Comparison of ENCODE assay signal across 8 mouse cellular contexts in genomic region chr2:144724679-144725078, GRCm38 (mm10).
DNase-seq lines count a peak whose midpoint lies in the region; ATAC-seq lines count a peak whose summit lies in the region.

No protein-coding gene starts in this region.

- no peaks in the 10 kb centered on the region for H3K36me3 ChIP-seq in kidney, embryonic 14.5 days (ENCODE audit: control insufficient read depth, insufficient read depth, low read length)
- no peaks in the 10 kb centered on the region for H3K36me3 ChIP-seq in liver, embryonic 16.5 days (ENCODE audit: control insufficient read depth, insufficient read depth)

- no peaks in the 10 kb centered on the region for H3K4me1 ChIP-seq in kidney, embryonic 14.5 days (ENCODE audit: control insufficient read depth, insufficient read depth, low read length)
- no peaks in the 10 kb centered on the region for H3K4me1 ChIP-seq in liver, embryonic 16.5 days (ENCODE audit: control insufficient read depth, low read depth, low read length)

- peak; percentile 88; the same call in 1 of the 2 replicates for ATAC-seq in kidney, embryonic 14.5 days (ENCODE audit: low FRiP score, low TSS enrichment)
- ATAC-seq in liver, embryonic 16.5 days (ENCODE audit: low read depth) = peak; percentile 39; the same call in 1 of the 2 replicates

- no peak for DNase-seq in kidney, adult 18-20 months
- peak; percentile 74 for DNase-seq in ES-CJ7 (ENCODE audit: low read depth, low spot score)
- DNase-seq in R1 (ENCODE audit: low read depth, low spot score) = peak; percentile 60
- DNase-seq in urinary bladder, postnatal 4 days (ENCODE audit: low spot score in 2 of 2) = no peak
- DNase-seq in heart, adult 9 months (ENCODE audit: low spot score in 2 of 2) = no peak
- DNase-seq in urinary bladder, postnatal 25 days (ENCODE audit: low spot score) = no peak

- H3K27me3 ChIP-seq in kidney, embryonic 14.5 days (ENCODE audit: control insufficient read depth, insufficient read depth, low read length) = no peaks in the 10 kb centered on the region
- H3K27me3 ChIP-seq in liver, embryonic 16.5 days (ENCODE audit: control insufficient read depth, insufficient read depth, low read depth, low read length) = no peaks in the 10 kb centered on the region

- 91% methylated on average over 1 of the region's 1 CpGs for WGBS in kidney, embryonic 14.5 days
- WGBS in liver, embryonic 16.5 days (ENCODE audit: insufficient replicate concordance) = 70% methylated on average over 1 of the region's 1 CpGs

- H3K4me3 ChIP-seq in kidney, embryonic 14.5 days (ENCODE audit: low read length) = no peak overlapping the region
- no peak overlapping the region for H3K4me3 ChIP-seq in liver, embryonic 16.5 days (ENCODE audit: low read depth, low read length)

- no peak overlapping the region for H3K4me2 ChIP-seq in kidney, embryonic 14.5 days (replicated peaks; ENCODE audit: low read depth, low read length)
- no peak overlapping the region for H3K4me2 ChIP-seq in liver, embryonic 16.5 days (ENCODE audit: low read depth, low read length)

- H3K27ac ChIP-seq in kidney, embryonic 14.5 days (ENCODE audit: low read depth, low read length) = no peak overlapping the region
- no peak overlapping the region for H3K27ac ChIP-seq in liver, embryonic 16.5 days (ENCODE audit: low read length)

- no peak overlapping the region for H3K9ac ChIP-seq in kidney, embryonic 14.5 days (ENCODE audit: low read depth, low read length)
- H3K9ac ChIP-seq in liver, embryonic 16.5 days (ENCODE audit: low read depth, low read length) = no peak overlapping the region

- H3K9me3 ChIP-seq in kidney, embryonic 14.5 days (ENCODE audit: control insufficient read depth, low read length) = no peaks in the 10 kb centered on the region
- H3K9me3 ChIP-seq in liver, embryonic 16.5 days (replicated peaks; ENCODE audit: control insufficient read depth, low read length) = no peaks in the 10 kb centered on the region

Comparison
In these comparisons a context has a peak if more than half of its experiments do, and no peak if none do; other contexts are left out.
1. DNase-seq: peak in ES-CJ7 (single experiment) and R1 (single experiment); none in kidney, adult 18-20 months (single experiment), urinary bladder, postnatal 4 days (0 of 2), heart, adult 9 months (0 of 2) and urinary bladder, postnatal 25 days (single experiment).